Mouse (Mus musculus): ENCODE measurements at regions not wholly inside any gene's neighbourhood (a gene's known extent, or its start where the extent isn't known, plus 50 kb on each side); places are given as distances from the start of the nearest gene placed in this dataset.
A peak's percentile ranks its signal among the peaks of the same experiment; 100 is the strongest.
"Not testable (repeated sequence)": the region's sequence is repeated elsewhere in the genome, so short reads cannot be mapped to it uniquely, and the experiment has no call there.

GRCm38 (mm10) chr3:54541389-54541788 is 151.2 kb upstream of the Supt20 start:
- DNase-seq (ENCODE audit: low read depth, low spot score): no peak

- DNase-seq (ENCODE audit: low read depth, low spot score): no peak
Observed at GRCm38 (mm10) chr3:54545393-54545792, 147.2 kb upstream of the Supt20 start.

GRCm38 (mm10) chr3:54551908-54552307 is 140.7 kb upstream of the Supt20 start:
- DNase-seq (ENCODE audit: low read depth, low spot score): no peak

GRCm38 (mm10) chr3:54555954-54556353 is 136.7 kb upstream of the Supt20 start:
- peak; percentile 46 for DNase-seq (ENCODE audit: low read depth, low spot score)

- DNase-seq (ENCODE audit: low read depth, low spot score): no peak
Observed at GRCm38 (mm10) chr3:54559053-54559452, 133.6 kb upstream of the Supt20 start.

GRCm38 (mm10) chr3:54559527-54559926 is 133.1 kb upstream of the Supt20 start:
- DNase-seq (ENCODE audit: low read depth, low spot score): no peak

GRCm38 (mm10) chr3:54560056-54560922 is 132.3 kb upstream of the Supt20 start:
- DNase-seq (ENCODE audit: low read depth, low spot score): no peak

GRCm38 (mm10) chr3:54567329-54567728 is 125.3 kb upstream of the Supt20 start:
- peak; percentile 50 for DNase-seq (ENCODE audit: low read depth, low spot score)

- no peak for DNase-seq (ENCODE audit: low read depth, low spot score)
Observed at GRCm38 (mm10) chr3:54568096-54568495, 124.5 kb upstream of the Supt20 start.

GRCm38 (mm10) chr3:54570501-54570900 is 122.1 kb upstream of the Supt20 start:
- DNase-seq (ENCODE audit: low read depth, low spot score): peak; percentile 36

- no peak for DNase-seq (ENCODE audit: low read depth, low spot score)
Observed at GRCm38 (mm10) chr3:54577851-54578250, 114.8 kb upstream of the Supt20 start.

- no peak for DNase-seq (ENCODE audit: low read depth, low spot score)
Observed at GRCm38 (mm10) chr3:54579425-54579824, 113.2 kb upstream of the Supt20 start.

- peak; percentile 29 for DNase-seq (ENCODE audit: low read depth, low spot score)
Observed at GRCm38 (mm10) chr3:54580339-54580738, 112.3 kb upstream of the Supt20 start.

- not testable (repeated sequence) for DNase-seq (ENCODE audit: low read depth, low spot score)
Observed at GRCm38 (mm10) chr3:54585781-54586180, 106.8 kb upstream of the Supt20 start.

- no peak for DNase-seq (ENCODE audit: low read depth, low spot score)
Observed at GRCm38 (mm10) chr3:54587127-54587995, 105.2 kb upstream of the Supt20 start.

GRCm38 (mm10) chr3:54588198-54588597 is 104.4 kb upstream of the Supt20 start:
- no peak for DNase-seq (ENCODE audit: low read depth, low spot score)

- DNase-seq (ENCODE audit: low read depth, low spot score): peak; percentile 71
Observed at GRCm38 (mm10) chr3:54589976-54590375, 102.6 kb upstream of the Supt20 start.

- DNase-seq (ENCODE audit: low read depth, low spot score): peak; percentile 63
Observed at GRCm38 (mm10) chr3:54591160-54591559, 101.4 kb upstream of the Supt20 start.

- peak; percentile 47 for DNase-seq (ENCODE audit: low read depth, low spot score)
Observed at GRCm38 (mm10) chr3:54592064-54592463, 100.5 kb upstream of the Supt20 start.

- DNase-seq (ENCODE audit: low read depth, low spot score): peak; percentile 54
Observed at GRCm38 (mm10) chr3:54592655-54593428, 99.8 kb upstream of the Supt20 start.

- peak; percentile 41 for DNase-seq (ENCODE audit: low read depth, low spot score)
Observed at GRCm38 (mm10) chr3:54595193-54595592, 97.4 kb upstream of the Supt20 start.
